Mouse (Mus musculus) liver, adult 2 months (tissue): ENCODE measurements around the gene Fcgr4. TPM values are rescaled to one million over a fixed set of nuclear protein-coding genes. Genes with fewer than 3 reads are reported as not detected.
A peak's percentile ranks its signal among the peaks of the same experiment; 100 is the strongest.

Experiments used
- DNase-seq: peaks from one replicate; pipeline ENCODE4 v3.0.0-alpha.2; 2011; ENCODE audit warnings: low read depth, low spot score; ENCODE audit errors: extremely low read depth
- H3K27ac ChIP-seq: fragments of 200-500 bp; replicated peaks from 2 replicates; pipeline ENCODE4 v1.5.1; 2012; ENCODE audit warnings: low read depth, mild to moderate bottlenecking, control low read depth, inconsistent platforms, low read length; ENCODE audit not compliant: insufficient read depth
- H3K27me3 ChIP-seq: fragments of 200-500 bp; 2 replicates; pipeline ENCODE4 v1.6.1; 2012; ENCODE audit warnings: mild to moderate bottlenecking, moderate library complexity, low read length, inconsistent platforms; ENCODE audit not compliant: control insufficient read depth, insufficient read depth
- H3K36me3 ChIP-seq: fragments of 200-500 bp; 2 replicates; pipeline ENCODE4 v1.6.1; 2012; ENCODE audit warnings: low read length, inconsistent platforms; ENCODE audit not compliant: control insufficient read depth, insufficient read depth
- H3K4me1 ChIP-seq: fragments of 200-500 bp; 2 replicates; pipeline ENCODE4 v1.6.1; 2011; ENCODE audit warnings: low read length; ENCODE audit not compliant: control insufficient read depth, insufficient read depth
- H3K4me3 ChIP-seq: fragments of 200-500 bp; 2 replicates; pipeline ENCODE4 v1.5.1; 2011; ENCODE audit warnings: low read depth, mild to moderate bottlenecking, control low read depth, low read length, moderate library complexity; ENCODE audit not compliant: insufficient read depth
- H3K79me2 ChIP-seq: fragments of 200-500 bp; 2 replicates; pipeline ENCODE4 v1.6.1; 2012; ENCODE audit warnings: inconsistent platforms, mild to moderate bottlenecking, low read length, moderate library complexity; ENCODE audit not compliant: control insufficient read depth, insufficient read depth
- H3K9ac ChIP-seq: fragments of 200-500 bp; 2 replicates; pipeline ENCODE4 v1.6.1; 2012; ENCODE audit warnings: low read depth, mild to moderate bottlenecking, control low read depth, inconsistent platforms, low read length
- CTCF ChIP-seq: fragments of 200-500 bp; IDR thresholded peaks from 2 replicates; pipeline ENCODE4 v1.5.1; 2011; ENCODE audit warnings: low read depth, low read length, control low read depth
- POLR2A ChIP-seq: fragments of 200-500 bp; IDR thresholded peaks from 2 replicates; pipeline ENCODE4 v1.6.1; 2011; ENCODE audit warnings: low read length, control low read depth; ENCODE audit not compliant: insufficient read depth; ENCODE audit errors: extremely low read depth
- WGBS: fragments of 180-500 bp; shearing (Covaris S2); methylation state at CpG from one replicate; pipeline ENCODE4 v1.1.7; 2018; 5-methylcytosine and 5-hydroxymethylcytosine counted together
- polyA plus RNA-seq: library from polyadenylated mRNA; depleted of rRNA; stranded (reverse); fragments of >200 nt; gene quantifications from 2 replicates; pipeline ENCODE4 v1.2.3, GENCODE M21; 2012
- total RNA-seq: library from RNA; depleted of rRNA; stranded (reverse); fragments of >200 nt; gene quantifications from 2 replicates; pipeline ENCODE4 v1.2.3, GENCODE M21; 2014

Gene Fcgr4
- total and polyA plus RNA-seq, 2 experiments: 4.5 to 10.3 TPM

DNA sequence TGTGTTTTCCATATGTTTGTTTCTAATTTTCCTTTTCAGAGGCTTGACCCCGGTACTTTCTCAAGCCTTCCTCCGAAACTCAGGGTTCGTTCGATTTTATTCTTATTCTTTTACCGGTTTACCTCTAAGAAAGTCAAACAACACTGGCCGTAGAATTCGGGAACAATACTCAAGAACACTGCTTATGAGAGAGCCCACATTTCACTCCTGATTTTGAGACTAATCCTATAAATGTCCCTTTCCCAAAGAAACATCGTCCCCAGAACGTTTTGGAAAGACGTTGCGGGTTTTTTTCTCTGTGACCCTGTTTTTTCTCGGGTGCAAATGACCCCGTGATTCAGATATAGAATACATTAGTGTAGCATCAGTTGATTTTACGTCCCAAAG, 26.4 kb downstream of the Fcgr4 start:
- 0 out of 2 replicates have a peak, but pooled peaks cover 1% of the 10 kb centered on the region for H3K4me1 ChIP-seq
- no peak overlapping the region for H3K27ac ChIP-seq
- no peaks in the 10 kb centered on the region for H3K79me2 ChIP-seq
- 10% methylated on average over 14 of the region's 14 CpGs for WGBS
- no peak overlapping the region for H3K9ac ChIP-seq
- no peaks in the 10 kb centered on the region for H3K36me3 ChIP-seq
- no peak for DNase-seq
- TF ChIP-seq CTCF (no peak), POLR2A (no peak)
- peak overlapping the region; percentile 67; the same call in 1 of the 2 replicates for H3K4me3 ChIP-seq
- H3K27me3 ChIP-seq: no peaks in the 10 kb centered on the region

DNA sequence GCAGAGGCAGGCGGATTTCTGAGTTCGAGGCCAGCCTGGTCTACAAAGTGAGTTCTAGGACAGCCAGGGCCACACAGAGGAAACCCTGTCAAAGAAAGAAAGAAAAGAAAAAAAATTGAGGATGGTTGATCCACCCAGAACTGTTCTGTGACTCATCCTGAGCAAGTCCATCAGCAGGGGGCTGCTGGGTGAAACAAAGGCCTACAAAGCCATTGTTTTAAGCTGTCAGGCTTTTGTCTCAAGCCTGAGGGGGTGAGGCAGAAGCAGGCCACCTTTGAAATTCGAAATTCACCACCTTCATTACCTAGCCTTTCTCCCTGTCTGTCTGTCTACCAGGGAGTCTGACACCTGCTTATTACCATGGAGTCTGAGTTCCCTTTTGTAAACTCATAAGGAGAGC, 27.8 kb downstream of the Fcgr4 start:
- DNase-seq: no peak
- Histone ChIP-seq H3K4me3 (no peak overlapping the region), H3K27ac (no peak overlapping the region), H3K27me3 (no peaks in the 10 kb centered on the region), H3K4me1 (0 out of 2 replicates have a peak, but pooled peaks cover 1% of the 10 kb centered on the region), H3K79me2 (no peaks in the 10 kb centered on the region), H3K36me3 (no peaks in the 10 kb centered on the region), H3K9ac (no peak overlapping the region)
- TF ChIP-seq CTCF (no peak), POLR2A (no peak)
- WGBS: 79% methylated on average over 3 of the region's 3 CpGs

DNA sequence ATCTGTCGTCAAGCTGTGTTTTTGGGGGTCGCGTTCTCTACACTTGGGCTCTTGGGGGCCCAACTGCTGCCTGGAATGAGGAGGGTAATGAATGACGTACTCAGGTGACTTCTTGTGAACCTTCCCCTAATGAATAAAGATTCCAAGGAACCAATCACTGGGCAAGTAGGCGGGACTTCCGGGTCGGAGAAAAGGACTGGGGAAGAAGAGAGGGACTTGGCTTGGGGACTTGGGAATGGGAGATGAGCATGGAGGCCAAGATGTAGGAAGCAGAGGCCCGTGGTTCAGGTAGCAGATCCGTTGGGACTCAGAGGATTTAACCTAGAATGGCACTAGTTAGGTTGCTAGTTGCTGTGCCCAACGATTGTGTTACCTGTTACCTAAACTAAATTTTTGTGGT, 30.5 kb downstream of the Fcgr4 start:
- no peak overlapping the region for H3K27ac ChIP-seq
- no peaks in the 10 kb centered on the region for H3K27me3 ChIP-seq
- H3K9ac ChIP-seq: no peak overlapping the region
- H3K79me2 ChIP-seq: no peaks in the 10 kb centered on the region
- no peak for DNase-seq
- TF ChIP-seq CTCF: no peak
- no peak for TF ChIP-seq POLR2A
- WGBS: 73% methylated on average over 10 of the region's 10 CpGs
- H3K4me1 ChIP-seq: no peaks in the 10 kb centered on the region
- H3K4me3 ChIP-seq: no peak overlapping the region
- no peaks in the 10 kb centered on the region for H3K36me3 ChIP-seq

DNA sequence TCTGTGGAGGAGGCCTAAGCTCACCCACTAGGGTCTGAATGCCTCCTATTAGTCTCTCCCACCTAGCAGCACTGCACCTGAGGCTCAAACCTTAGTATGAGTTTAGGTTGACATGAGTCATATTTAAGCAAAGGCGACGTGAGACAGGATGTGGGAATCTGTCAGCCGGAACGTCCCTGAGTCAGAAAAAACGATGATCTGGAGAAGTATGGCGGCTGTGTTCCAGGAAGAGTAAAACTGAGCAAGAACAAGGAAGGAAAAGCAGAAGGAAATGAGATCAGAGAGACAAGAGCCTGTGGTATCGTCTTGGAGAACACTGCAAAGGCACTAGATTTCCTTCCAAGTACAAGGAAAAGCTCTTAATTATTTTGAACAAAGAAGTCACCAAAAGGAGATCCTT, 32.1 kb downstream of the Fcgr4 start:
- Histone ChIP-seq H3K36me3 (no peaks in the 10 kb centered on the region), H3K27me3 (no peaks in the 10 kb centered on the region), H3K27ac (no peak overlapping the region), H3K4me1 (no peaks in the 10 kb centered on the region), H3K79me2 (no peaks in the 10 kb centered on the region), H3K9ac (no peak overlapping the region), H3K4me3 (no peak overlapping the region)
- WGBS: 72% methylated on average over 7 of the region's 7 CpGs
- TF ChIP-seq POLR2A (no peak), CTCF (no peak)
- no peak for DNase-seq

DNA sequence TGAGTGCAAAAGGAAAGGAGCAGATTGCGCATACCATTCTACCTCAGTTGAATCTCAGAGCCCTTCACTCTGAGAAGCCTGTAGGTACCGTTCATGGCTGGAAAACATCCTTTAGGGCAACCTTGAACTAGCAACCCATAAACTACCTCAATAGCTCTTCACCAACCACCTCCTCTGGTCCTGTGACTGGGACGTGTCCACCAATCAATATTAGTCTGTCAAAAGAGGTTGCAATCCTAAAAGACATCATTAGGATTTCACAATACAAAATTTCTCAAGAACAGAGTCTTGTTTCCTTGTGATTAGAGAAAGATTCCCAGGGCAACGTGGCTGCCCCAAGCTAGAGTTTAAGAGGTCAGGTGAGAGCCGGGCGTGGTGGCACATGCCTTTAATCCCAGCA, 34.6 kb downstream of the Fcgr4 start:
- TF ChIP-seq CTCF: no peak
- TF ChIP-seq POLR2A: no peak
- no peak for DNase-seq
- WGBS: 63% methylated on average over 6 of the region's 6 CpGs
- H3K79me2 ChIP-seq: no peaks in the 10 kb centered on the region
- H3K27ac ChIP-seq: no peak overlapping the region
- no peak overlapping the region for H3K9ac ChIP-seq
- H3K27me3 ChIP-seq: no peaks in the 10 kb centered on the region
- H3K4me3 ChIP-seq: no peak overlapping the region
- no peaks in the 10 kb centered on the region for H3K4me1 ChIP-seq
- H3K36me3 ChIP-seq: no peaks in the 10 kb centered on the region

DNA sequence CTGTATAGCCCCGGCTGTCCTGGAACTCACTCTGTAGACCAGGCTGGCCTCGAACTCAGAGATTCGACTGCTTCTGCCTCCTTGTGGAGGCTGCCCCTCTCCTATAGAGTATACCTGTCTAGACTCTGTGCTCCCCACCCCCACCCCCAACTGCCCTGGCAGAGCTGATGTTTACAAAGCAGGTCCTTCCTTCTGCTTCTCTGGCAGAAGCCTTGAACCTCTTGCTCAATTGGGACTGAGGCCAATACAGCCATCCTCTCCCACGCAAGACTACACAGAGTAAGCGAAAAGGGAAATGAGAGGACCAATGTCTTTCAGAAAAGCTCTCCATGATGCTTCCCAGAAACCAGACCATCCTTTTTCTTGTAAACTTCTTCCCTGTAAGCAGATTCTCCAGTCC, 38.5 kb downstream of the Fcgr4 start:
- no peaks in the 10 kb centered on the region for H3K27me3 ChIP-seq
- no peaks in the 10 kb centered on the region for H3K4me1 ChIP-seq
- H3K36me3 ChIP-seq: no peaks in the 10 kb centered on the region
- no peak overlapping the region for H3K9ac ChIP-seq
- no peak overlapping the region for H3K4me3 ChIP-seq
- no peak overlapping the region for H3K27ac ChIP-seq
- 40% methylated on average over 5 of the region's 5 CpGs for WGBS
- DNase-seq: peak; percentile 78
- no peak for TF ChIP-seq CTCF
- TF ChIP-seq POLR2A: no peak
- no peaks in the 10 kb centered on the region for H3K79me2 ChIP-seq
